Mouse (Mus musculus) hindbrain, embryonic 12.5 days (tissue): ENCODE measurements at regions not wholly inside any gene's neighbourhood (a gene's known extent, or its start where the extent isn't known, plus 50 kb on each side); places are given as distances from the start of the nearest gene placed in this dataset.
"Not testable (repeated sequence)": the region's sequence is repeated elsewhere in the genome, so short reads cannot be mapped to it uniquely, and the experiment has no call there.

Experiments used
- ATAC-seq: fragments of 200-750 bp; cut with Nextera tagmentation; 2 replicates; pipeline ENCODE4 v1.8.0; 2017; ENCODE audit warnings: moderate TSS enrichment; ENCODE audit not compliant: low FRiP score
- H3K27ac ChIP-seq: fragments of 300-500 bp; sonication (generic); 2 replicates; pipeline ENCODE4 v1.5.1; 2016; ENCODE audit warnings: mild to moderate bottlenecking
- H3K27me3 ChIP-seq: fragments of 300-500 bp; sonication (generic); 2 replicates; pipeline ENCODE4 v1.6.1; 2016; ENCODE audit warnings: mild to moderate bottlenecking
- H3K36me3 ChIP-seq: fragments of 300-500 bp; sonication (generic); 2 replicates; pipeline ENCODE4 v1.6.1; 2016; ENCODE audit warnings: mild to moderate bottlenecking
- H3K4me1 ChIP-seq: fragments of 300-500 bp; sonication (generic); 2 replicates; pipeline ENCODE4 v1.6.1; 2016
- H3K4me2 ChIP-seq: fragments of 300-500 bp; sonication (generic); replicated peaks from 2 replicates; pipeline ENCODE4 v1.6.1; 2016; ENCODE audit warnings: mild to moderate bottlenecking
- H3K4me3 ChIP-seq: fragments of 300-500 bp; sonication (generic); 2 replicates; pipeline ENCODE4 v1.5.1; 2016; ENCODE audit warnings: mild to moderate bottlenecking
- H3K9ac ChIP-seq: fragments of 300-500 bp; sonication (generic); 2 replicates; pipeline ENCODE4 v1.6.1; 2016; ENCODE audit warnings: mild to moderate bottlenecking, moderate library complexity
- H3K9me3 ChIP-seq: fragments of 300-500 bp; sonication (generic); replicated peaks from 2 replicates; pipeline ENCODE4 v1.6.1; 2016; ENCODE audit warnings: mild to moderate bottlenecking
- WGBS: fragments of 180-500 bp; shearing (Covaris S2); methylation state at CpG from one replicate; pipeline ENCODE4 v1.1.7; 2016; 5-methylcytosine and 5-hydroxymethylcytosine counted together

DNA sequence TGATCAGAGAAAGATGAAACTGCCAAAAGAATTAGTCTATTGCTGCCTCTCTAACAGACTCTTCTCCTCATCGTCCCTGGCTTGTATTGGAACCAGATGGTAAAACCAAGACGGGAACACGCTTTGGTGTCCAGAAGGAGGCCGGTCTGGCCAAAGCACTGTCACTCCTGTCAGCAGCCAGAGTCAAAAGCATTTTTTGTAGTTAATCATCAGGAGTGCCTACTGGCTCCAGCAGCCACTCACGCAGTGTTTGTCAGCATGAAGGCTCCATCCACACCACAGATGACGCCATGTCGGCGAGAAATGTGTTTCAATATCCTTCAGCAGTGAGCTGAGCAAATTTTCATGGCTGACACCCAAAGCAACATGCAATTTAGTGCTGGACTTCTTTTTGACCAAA lies 162.1 kb upstream of the G2e3 start:
- H3K4me3 ChIP-seq = no peak overlapping the region
- no peaks in the 10 kb centered on the region for H3K9me3 ChIP-seq
- H3K27me3 ChIP-seq = no peaks in the 10 kb centered on the region
- H3K27ac ChIP-seq = no peak overlapping the region
- H3K36me3 ChIP-seq = no peaks in the 10 kb centered on the region
- peaks cover 2% of the 10 kb centered on the region; the same call in 1 of the 2 replicates for H3K4me1 ChIP-seq
- WGBS = 75% methylated on average over 8 of the region's 8 CpGs
- no peak overlapping the region for H3K9ac ChIP-seq
- no peak overlapping the region for H3K4me2 ChIP-seq
- no peak for ATAC-seq

DNA sequence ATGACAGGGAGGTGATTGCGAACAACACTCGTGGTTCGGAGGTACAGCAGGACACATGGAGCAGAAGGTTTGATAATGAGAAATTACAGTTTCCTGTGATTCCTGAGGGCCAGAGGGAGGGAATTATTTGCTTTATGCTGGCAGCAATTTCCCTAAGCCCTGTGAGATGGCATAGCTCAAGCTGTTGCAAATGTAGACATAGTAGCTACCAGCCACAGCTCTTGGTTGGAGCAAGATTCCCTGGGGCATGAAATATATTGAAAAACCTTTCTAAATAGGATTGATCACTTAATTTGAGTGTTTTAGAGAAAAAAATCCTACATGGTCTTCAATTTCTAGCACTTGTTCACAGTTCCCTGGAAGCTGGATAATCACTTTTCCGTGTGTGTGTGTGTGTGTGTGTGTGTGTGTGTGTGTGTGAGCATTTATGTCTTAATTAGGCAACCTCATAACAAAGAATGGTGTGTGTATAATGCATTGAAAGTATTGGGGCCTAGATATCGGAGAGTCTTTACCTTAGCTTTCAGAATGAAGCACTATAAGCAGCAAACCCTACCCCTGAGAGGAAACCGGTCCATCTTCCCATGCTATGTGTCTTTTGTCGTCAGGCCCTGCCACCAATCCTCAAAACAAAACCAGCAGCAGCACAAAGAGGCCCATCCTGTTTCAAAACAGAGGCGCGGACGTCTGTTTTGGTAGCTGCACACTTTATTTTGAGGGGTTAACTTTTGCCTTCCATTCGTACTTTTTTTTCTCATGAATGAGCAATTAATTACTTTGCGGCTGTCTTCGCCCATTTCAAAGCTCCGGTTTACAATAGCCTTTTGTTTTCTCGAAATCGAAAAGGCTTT lies 172.7 kb upstream of the G2e3 start:
- H3K9ac ChIP-seq = no peak overlapping the region
- peak; percentile 54; the same call in 1 of the 2 replicates for ATAC-seq
- no peak overlapping the region for H3K4me3 ChIP-seq
- peaks cover 4% of the 10 kb centered on the region; the same call in 1 of the 2 replicates for H3K4me1 ChIP-seq
- no peaks in the 10 kb centered on the region for H3K9me3 ChIP-seq
- H3K27ac ChIP-seq = no peak overlapping the region
- no peaks in the 10 kb centered on the region for H3K36me3 ChIP-seq
- H3K27me3 ChIP-seq = no peaks in the 10 kb centered on the region; the same call in 1 of the 2 replicates
- 30% methylated on average over 16 of the region's 16 CpGs for WGBS
- peak overlapping the region; percentile 39 for H3K4me2 ChIP-seq

GRCm38 (mm10) chr12:51165186-51165585 lies 182.7 kb upstream of the G2e3 start:
- Histone ChIP-seq H3K9ac (no peak overlapping the region), H3K27me3 (no peaks in the 10 kb centered on the region), H3K4me2 (no peak overlapping the region), H3K9me3 (no peaks in the 10 kb centered on the region; the same call in 1 of the 2 replicates), H3K36me3 (no peaks in the 10 kb centered on the region), H3K4me3 (no peak overlapping the region), H3K27ac (no peak overlapping the region), H3K4me1 (no peaks in the 10 kb centered on the region)
- no peak for ATAC-seq
- WGBS = 91% methylated on average over 7 of the region's 7 CpGs

- Histone ChIP-seq H3K9ac (no peak overlapping the region), H3K9me3 (no peaks in the 10 kb centered on the region; the same call in 1 of the 2 replicates), H3K27ac (no peak overlapping the region), H3K27me3 (no peaks in the 10 kb centered on the region), H3K36me3 (no peaks in the 10 kb centered on the region), H3K4me3 (no peak overlapping the region), H3K4me2 (no peak overlapping the region), H3K4me1 (no peaks in the 10 kb centered on the region)
- 85% methylated on average over 1 of the region's 1 CpGs for WGBS
- no peak for ATAC-seq
Measured at GRCm38 (mm10) chr12:51160995-51161394, 186.9 kb upstream of the G2e3 start.

DNA sequence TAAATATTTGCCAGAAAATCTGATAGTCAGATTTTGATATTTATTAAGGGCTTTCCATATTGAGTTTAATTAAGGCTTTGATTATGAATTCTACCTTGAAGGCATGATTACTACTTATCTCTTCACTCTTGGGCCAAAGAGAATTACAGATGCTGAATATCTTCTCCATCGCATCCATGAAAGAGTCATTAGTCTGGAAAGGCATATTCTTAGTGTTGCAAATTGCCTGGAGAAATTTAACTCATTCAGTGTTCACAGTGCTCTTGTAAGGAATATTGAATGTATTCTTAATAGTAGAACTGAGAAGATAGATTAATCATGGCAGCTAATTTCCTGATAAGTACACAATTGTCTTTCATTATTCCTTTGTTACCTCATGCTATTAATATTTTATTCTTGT lies 187.7 kb upstream of the G2e3 start:
- Histone ChIP-seq H3K4me2 (no peak overlapping the region), H3K4me1 (no peaks in the 10 kb centered on the region), H3K36me3 (no peaks in the 10 kb centered on the region), H3K9me3 (no peaks in the 10 kb centered on the region; the same call in 1 of the 2 replicates), H3K27me3 (no peaks in the 10 kb centered on the region), H3K9ac (no peak overlapping the region), H3K4me3 (no peak overlapping the region), H3K27ac (no peak overlapping the region)
- 86% methylated on average over 1 of the region's 1 CpGs for WGBS
- ATAC-seq = no peak

- Histone ChIP-seq H3K9me3 (no peaks in the 10 kb centered on the region), H3K4me1 (no peaks in the 10 kb centered on the region)
- WGBS = 87% methylated on average over 8 of the region's 8 CpGs
Measured at GRCm38 (mm10) chr12:51147963-51148362, 199.9 kb upstream of the G2e3 start.

GRCm38 (mm10) chr12:51143840-51144239 lies 204.0 kb upstream of the G2e3 start:
- H3K4me3 ChIP-seq = no peak overlapping the region
- no peaks in the 10 kb centered on the region for H3K27me3 ChIP-seq
- H3K9me3 ChIP-seq = no peaks in the 10 kb centered on the region
- no peaks in the 10 kb centered on the region for H3K4me1 ChIP-seq
- H3K4me2 ChIP-seq = no peak overlapping the region
- ATAC-seq = no peak
- H3K36me3 ChIP-seq = no peaks in the 10 kb centered on the region
- H3K9ac ChIP-seq = no peak overlapping the region
- no peak overlapping the region for H3K27ac ChIP-seq

More at GRCm38 (mm10) chr12:51147963-51148362, 199.9 kb upstream of the G2e3 start:
- Histone ChIP-seq H3K4me3 (no peak overlapping the region), H3K9ac (no peak overlapping the region), H3K36me3 (no peaks in the 10 kb centered on the region), H3K27me3 (no peaks in the 10 kb centered on the region), H3K4me2 (no peak overlapping the region), H3K27ac (no peak overlapping the region)
- no peak for ATAC-seq

DNA sequence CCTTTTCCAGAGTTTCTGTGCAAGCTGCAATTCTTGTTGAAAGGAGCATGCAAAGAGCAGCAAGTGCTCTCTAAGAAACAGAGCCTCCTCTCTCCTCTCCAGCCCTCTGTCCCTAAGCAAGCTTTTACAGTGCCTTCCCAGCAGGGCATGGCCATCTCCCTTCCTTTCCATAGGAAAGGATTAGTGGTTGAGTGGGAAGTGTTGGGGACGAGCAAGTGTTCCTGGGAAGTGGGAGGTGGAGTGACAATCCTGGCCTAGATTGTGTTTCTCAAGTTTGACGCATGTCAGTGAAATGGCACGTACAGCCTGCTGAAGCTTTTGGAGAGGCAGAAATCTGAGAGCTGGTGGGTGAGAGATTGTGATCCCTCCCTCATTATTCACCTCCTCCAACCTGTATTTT lies 204.7 kb upstream of the G2e3 start:
- Histone ChIP-seq H3K4me1 (no peaks in the 10 kb centered on the region), H3K27me3 (no peaks in the 10 kb centered on the region), H3K9me3 (no peaks in the 10 kb centered on the region), H3K36me3 (no peaks in the 10 kb centered on the region), H3K4me3 (no peak overlapping the region), H3K9ac (no peak overlapping the region), H3K27ac (no peak overlapping the region), H3K4me2 (no peak overlapping the region)
- no peak for ATAC-seq
- WGBS = 47% methylated on average over 3 of the region's 3 CpGs

GRCm38 (mm10) chr12:51133676-51134075 lies 214.2 kb upstream of the G2e3 start:
- not testable (repeated sequence) for H3K9me3 ChIP-seq, H3K9ac ChIP-seq, H3K4me3 ChIP-seq, H3K27me3 ChIP-seq, H3K27ac ChIP-seq, H3K36me3 ChIP-seq, ATAC-seq, H3K4me2 ChIP-seq, H3K4me1 ChIP-seq
- 90% methylated on average over 5 of the region's 5 CpGs for WGBS

DNA sequence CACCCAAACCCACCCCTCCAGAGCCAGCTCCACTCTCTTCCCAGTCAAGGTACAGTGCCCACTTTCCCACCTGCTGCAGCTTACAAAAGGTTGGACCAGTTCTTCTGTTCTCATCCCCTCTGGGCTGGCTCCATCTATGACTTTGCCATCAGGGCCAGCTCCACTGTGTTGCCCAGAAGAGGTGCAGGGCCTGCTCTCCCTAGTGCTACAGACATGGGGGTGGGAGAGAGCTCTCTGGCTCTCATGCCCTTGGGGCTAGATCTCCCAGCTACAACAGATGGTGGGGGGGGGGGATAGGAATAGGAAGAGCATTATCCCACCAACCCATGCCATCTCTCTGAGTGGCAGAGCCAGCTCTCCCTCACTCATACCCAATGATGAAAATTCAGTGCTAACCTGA lies 219.6 kb upstream of the G2e3 start:
- no peaks in the 10 kb centered on the region for H3K4me1 ChIP-seq
- no peak overlapping the region for H3K4me3 ChIP-seq
- no peak overlapping the region for H3K4me2 ChIP-seq
- H3K36me3 ChIP-seq = no peaks in the 10 kb centered on the region
- H3K9me3 ChIP-seq = no peaks in the 10 kb centered on the region
- no peak overlapping the region for H3K9ac ChIP-seq
- peak; percentile 11; the same call in 1 of the 2 replicates for ATAC-seq
- H3K27me3 ChIP-seq = no peaks in the 10 kb centered on the region
- no peak overlapping the region for H3K27ac ChIP-seq

DNA sequence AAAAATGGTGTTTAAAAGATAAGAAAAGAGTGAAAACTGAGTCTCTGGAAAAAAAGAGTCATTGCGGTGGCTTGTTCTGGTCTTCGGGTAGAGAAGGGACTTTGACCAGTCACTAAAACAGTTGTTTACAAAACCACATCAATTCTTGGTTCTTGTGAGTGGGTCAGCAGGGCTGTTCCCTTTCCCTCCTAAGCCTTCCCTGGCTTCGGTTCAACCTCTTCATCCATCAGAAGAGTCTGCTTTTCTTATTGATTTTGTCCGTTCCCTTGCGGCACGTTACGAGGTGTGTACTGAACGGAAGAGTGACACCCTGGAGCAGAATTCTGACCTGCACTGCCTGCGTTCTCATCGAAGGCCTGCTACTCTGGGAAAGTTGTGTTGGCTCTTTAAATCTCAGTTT lies 229.1 kb upstream of the G2e3 start:
- H3K27me3 ChIP-seq = no peaks in the 10 kb centered on the region
- no peaks in the 10 kb centered on the region for H3K4me1 ChIP-seq
- no peak overlapping the region for H3K4me3 ChIP-seq
- 92% methylated on average over 10 of the region's 10 CpGs for WGBS
- no peak overlapping the region for H3K27ac ChIP-seq
- ATAC-seq = no peak
- no peak overlapping the region for H3K9ac ChIP-seq
- no peaks in the 10 kb centered on the region for H3K9me3 ChIP-seq
- H3K36me3 ChIP-seq = no peaks in the 10 kb centered on the region
- H3K4me2 ChIP-seq = no peak overlapping the region

DNA sequence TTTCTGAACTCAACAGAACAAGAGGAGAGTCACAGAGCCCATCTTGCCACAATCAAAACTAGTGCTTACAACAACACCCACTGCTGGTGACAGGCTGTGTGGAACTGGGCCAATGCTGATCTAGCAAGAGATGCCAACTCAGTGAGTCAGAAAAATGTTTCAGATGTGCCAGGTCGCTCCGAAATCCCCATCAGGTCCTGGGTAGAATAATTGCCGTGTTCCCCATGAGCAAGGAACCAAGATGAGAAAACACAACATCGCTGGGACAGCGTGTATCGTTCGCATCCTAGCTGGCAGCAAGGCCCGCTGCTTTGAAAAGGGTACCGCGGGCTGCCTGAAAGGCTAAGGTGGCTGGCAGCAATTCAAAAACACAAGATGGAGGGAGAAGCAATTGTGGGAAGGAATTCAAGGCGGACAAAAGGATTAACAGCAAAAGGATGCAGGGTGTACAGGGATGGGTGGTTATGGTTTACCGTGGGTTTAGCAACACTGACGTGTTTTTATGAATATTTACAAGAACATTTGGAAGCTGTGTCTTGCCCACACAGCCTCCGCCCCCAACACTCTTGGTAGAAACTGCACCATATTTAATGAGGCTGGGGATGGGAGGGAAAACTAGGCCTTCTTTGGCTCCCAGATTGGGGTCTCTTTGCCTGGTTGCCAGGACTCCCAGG lies 229.7 kb upstream of the G2e3 start:
- Histone ChIP-seq H3K4me2 (no peak overlapping the region), H3K36me3 (no peaks in the 10 kb centered on the region), H3K27me3 (no peaks in the 10 kb centered on the region), H3K4me1 (no peaks in the 10 kb centered on the region), H3K9me3 (no peaks in the 10 kb centered on the region), H3K27ac (no peak overlapping the region), H3K4me3 (no peak overlapping the region), H3K9ac (no peak overlapping the region)
- ATAC-seq = 0 out of 2 replicates have a peak, but pooled peaks have one; percentile 48
- 83% methylated on average over 14 of the region's 14 CpGs for WGBS
